Mouse (Mus musculus) liver, embryonic 14.5 days (tissue): ENCODE data around the gene 1700042G07Rik. TPM values are rescaled to one million over a fixed set of nuclear protein-coding genes. Genes with fewer than 3 reads are reported as not detected.

Experiments used
- ATAC-seq: fragments of 200-750 bp; cut with Nextera tagmentation; 2 replicates; pipeline ENCODE4 v1.8.0; 2017; ENCODE audit warnings: moderate number of reproducible peaks, mild to moderate bottlenecking, moderate library complexity; ENCODE audit not compliant: insufficient read depth
- DNase-seq, 3 experiments: peaks; one replicate each; pipeline ENCODE4 v3.0.0-alpha.2; 2012 to 2013; ENCODE audit warnings: low read depth in 3 of 3, low spot score in 3 of 3
- H3K27ac ChIP-seq: fragments of 300-500 bp; sonication (generic); 2 replicates; pipeline ENCODE4 v1.5.1; 2014; ENCODE audit warnings: moderate library complexity, mild to moderate bottlenecking, control low read depth, inconsistent platforms
- H3K27me3 ChIP-seq: fragments of 300-500 bp; sonication (generic); 2 replicates; pipeline ENCODE4 v1.6.1; 2014; ENCODE audit warnings: mild to moderate bottlenecking, low read length, moderate library complexity; ENCODE audit not compliant: control insufficient read depth, insufficient read depth
- H3K36me3 ChIP-seq: fragments of 300-500 bp; sonication (generic); replicated peaks from 2 replicates; pipeline ENCODE4 v1.6.1; 2014; ENCODE audit warnings: low read depth; ENCODE audit not compliant: control insufficient read depth, insufficient read depth
- H3K4me1 ChIP-seq, 2 experiments: fragments of 200-500 bp in 1 of 2; fragments of 300-500 bp in 1 of 2; sonication (generic) in 1 of 2; replicated peaks; 2 replicates each; pipeline ENCODE4 v1.6.1; 2012 to 2014; ENCODE audit warnings: antibody characterized with exemption in 1 of 2, inconsistent platforms in 1 of 2, low read length in 1 of 2; ENCODE audit not compliant: control insufficient read depth in 2 of 2, insufficient read depth in 2 of 2
- H3K4me2 ChIP-seq: fragments of 300-500 bp; sonication (generic); 2 replicates; pipeline ENCODE4 v1.6.1; 2014; ENCODE audit warnings: low read depth, mild to moderate bottlenecking, control low read depth, moderate library complexity
- H3K4me3 ChIP-seq, 2 experiments: fragments of 200-500 bp in 1 of 2; fragments of 300-500 bp in 1 of 2; sonication (generic) in 1 of 2; 2 replicates each; pipeline ENCODE4 v1.5.1; 2012 to 2014; ENCODE audit warnings: low read depth in 2 of 2, low read length in 2 of 2, mild to moderate bottlenecking in 2 of 2, control low read depth in 1 of 2, inconsistent platforms in 1 of 2, moderate library complexity in 1 of 2; ENCODE audit not compliant: insufficient read depth in 1 of 2
- H3K9ac ChIP-seq: fragments of 300-500 bp; sonication (generic); replicated peaks from 2 replicates; pipeline ENCODE4 v1.6.1; 2014; ENCODE audit warnings: mild to moderate bottlenecking, control low read depth, moderate library complexity
- H3K9me3 ChIP-seq: fragments of 300-500 bp; sonication (generic); 2 replicates; pipeline ENCODE4 v1.6.1; 2016; ENCODE audit warnings: low read length, mixed read lengths; ENCODE audit not compliant: control insufficient read depth
- CTCF ChIP-seq: IDR thresholded peaks from 2 replicates; pipeline ENCODE4 v1.5.1; 2016; ENCODE audit warnings: antibody characterized with exemption, low read depth, control low read depth
- EP300 ChIP-seq: IDR thresholded peaks from 2 replicates; pipeline ENCODE4 v1.6.1; 2016; ENCODE audit warnings: antibody characterized with exemption, low read depth
- WGBS: fragments of 180-500 bp; shearing (Covaris S2); extraction: QIAGEN DNeasy Blood & Tissue Kit; methylation state at CpG from one replicate; pipeline ENCODE4 v1.1.7; 2014; ENCODE audit not compliant: insufficient replicate concordance; 5-methylcytosine and 5-hydroxymethylcytosine counted together
- polyA plus RNA-seq, 2 experiments: library from polyadenylated mRNA; depleted of rRNA in 1 of 2; stranded (reverse) in 1 of 2; unstranded in 1 of 2; fragments of >200 nt; fragmentation: Nextera tagmentation in 1 of 2; extraction: Ambion mirVana in 1 of 2; gene quantifications; 2 replicates each; pipeline versions ENCODE4 v1.2.1 to v1.2.3; 2012 to 2014

Gene 1700042G07Rik
- polyA plus RNA-seq, 2 experiments = not detected

DNA sequence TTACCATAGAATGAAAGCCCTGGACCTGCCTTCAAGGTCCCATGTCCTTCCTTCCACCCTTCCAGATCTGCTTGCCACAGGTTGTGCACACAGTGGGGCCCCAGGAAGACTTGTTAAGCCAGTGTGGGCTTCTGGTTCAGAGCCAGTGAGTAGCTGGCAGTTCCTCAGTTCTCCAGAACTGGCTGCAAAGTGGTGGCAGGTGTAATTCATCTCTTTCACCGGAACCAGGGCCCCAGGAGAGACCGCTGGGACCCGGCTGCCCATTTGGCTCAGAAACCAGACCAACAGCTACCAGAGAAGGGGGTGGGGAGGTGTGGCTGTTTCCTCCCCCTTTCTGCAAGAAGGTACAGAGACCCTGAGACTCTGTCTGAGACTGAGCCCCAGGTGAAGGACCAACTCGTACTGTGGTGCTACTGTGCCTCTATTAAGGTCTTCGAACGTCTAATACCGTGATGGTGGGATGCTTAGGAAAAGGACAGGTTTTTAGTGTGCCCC, 29.8 kb upstream of the 1700042G07Rik start:
- Histone ChIP-seq H3K4me1 (no peaks in the 10 kb centered on the region), H3K4me2 (peak overlapping the region; percentile 52), H3K27ac (no peak overlapping the region), H3K9ac (no peak overlapping the region), H3K36me3 (no peaks in the 10 kb centered on the region), H3K9me3 (no peaks in the 10 kb centered on the region), H3K4me3 (no peak overlapping the region), H3K27me3 (peaks cover 23% of the 10 kb centered on the region)
- 16% methylated on average over 7 of the region's 7 CpGs for WGBS
- DNase-seq (no peak), ATAC-seq (no peak)
- no peak for TF ChIP-seq CTCF
- no peak for TF ChIP-seq EP300

GRCm38 (mm10) chr4:116143891-116144717, 29.1 kb upstream of the 1700042G07Rik start:
- Histone ChIP-seq H3K9me3 (no peaks in the 10 kb centered on the region), H3K27ac (no peak overlapping the region), H3K4me2 (peak overlapping the region; percentile 52), H3K36me3 (no peaks in the 10 kb centered on the region), H3K27me3 (peaks cover 23% of the 10 kb centered on the region), H3K4me3 (peak overlapping the region; percentile 45 to 51), H3K4me1 (no peaks in the 10 kb centered on the region), H3K9ac (no peak overlapping the region)
- 2% methylated on average over 47 of the region's 47 CpGs for WGBS
- TF ChIP-seq EP300 = no peak
- no peak for TF ChIP-seq CTCF
- ATAC-seq = no peak
- no peak for DNase-seq

- 35% methylated on average over 6 of the region's 6 CpGs for WGBS
- Histone ChIP-seq H3K36me3 (peaks cover 4% of the 10 kb centered on the region; the same call in 1 of the 2 replicates), H3K4me3 (peak overlapping the region; percentile 60 to 70), H3K27me3 (peaks cover 2% of the 10 kb centered on the region; the same call in 1 of the 2 replicates), H3K9me3 (no peaks in the 10 kb centered on the region), H3K4me2 (peak overlapping the region; percentile 75), H3K9ac (peak overlapping the region; percentile 71), H3K4me1 (peaks cover 3 to 7% of the 10 kb centered on the region in 2 experiments; a peak in 3 of 4 replicates), H3K27ac (no peak overlapping the region; the same call in 1 of the 2 replicates)
- ATAC-seq (peak; percentile 2; the same call in 1 of the 2 replicates), DNase-seq (no peak)
- TF ChIP-seq CTCF (no peak), EP300 (no peak)
These were observed 23.4 kb upstream of the 1700042G07Rik start for GRCm38 (mm10) chr4:116149812-116150155.

DNA sequence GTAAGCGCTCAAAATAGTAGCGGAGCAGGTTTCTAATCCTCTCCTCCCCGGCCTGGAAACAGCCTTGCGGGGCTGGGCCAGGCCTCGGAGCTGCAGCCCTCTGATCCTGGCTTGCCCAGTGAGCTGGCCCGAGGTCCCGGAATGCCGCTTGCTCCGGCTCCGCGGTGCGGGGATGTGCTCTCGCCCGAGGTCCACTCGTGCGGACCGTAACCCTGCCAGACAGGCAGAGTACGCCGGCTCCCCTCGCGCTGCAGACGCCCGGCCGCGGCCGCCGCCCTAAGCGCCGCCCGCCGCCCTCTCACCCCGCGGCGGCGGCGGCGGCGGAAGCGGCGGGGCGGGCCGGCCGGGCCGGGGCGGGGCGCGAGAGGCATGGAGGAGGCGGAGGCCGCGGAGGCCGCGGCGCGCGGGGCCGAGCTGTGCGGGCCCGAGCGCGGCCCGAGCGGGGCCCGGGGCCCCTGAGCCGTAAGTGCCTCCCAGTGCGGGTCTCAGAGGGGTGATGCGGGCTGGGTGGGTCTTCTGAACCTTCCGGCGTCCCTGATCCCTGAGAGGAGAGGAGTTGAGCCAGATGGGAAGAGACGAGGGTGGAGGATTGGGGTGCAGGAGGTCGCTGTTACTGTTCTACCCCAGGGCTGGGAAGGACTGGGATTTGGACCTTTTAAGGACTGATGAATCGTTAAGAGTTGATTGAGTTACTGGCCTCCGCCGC, 22.9 kb upstream of the 1700042G07Rik start:
- Histone ChIP-seq H3K27me3 (no peaks in the 10 kb centered on the region), H3K4me2 (peak overlapping the region; percentile 75), H3K9me3 (no peaks in the 10 kb centered on the region), H3K4me1 (peaks cover 3 to 7% of the 10 kb centered on the region in 2 experiments; a peak in 3 of 4 replicates), H3K9ac (peak overlapping the region; percentile 71), H3K36me3 (peaks cover 4% of the 10 kb centered on the region; the same call in 1 of the 2 replicates), H3K27ac (no peak overlapping the region; the same call in 1 of the 2 replicates), H3K4me3 (peak overlapping the region; percentile 60 to 71)
- DNase-seq (peak; percentile 37 to 52 (median 49)), ATAC-seq (peak; percentile 92)
- TF ChIP-seq CTCF (no peak), EP300 (no peak)
- whole genome bisulfite sequencing = under 1% methylated on average over 57 of the region's 73 CpGs
